Mouse (Mus musculus) lung, postnatal 10 days (tissue): ENCODE data around the gene Cyren.

Experiments
- DNase-seq: peaks from one replicate; pipeline ENCODE4 v3.0.0; 2021

Gene Cyren

DNA sequence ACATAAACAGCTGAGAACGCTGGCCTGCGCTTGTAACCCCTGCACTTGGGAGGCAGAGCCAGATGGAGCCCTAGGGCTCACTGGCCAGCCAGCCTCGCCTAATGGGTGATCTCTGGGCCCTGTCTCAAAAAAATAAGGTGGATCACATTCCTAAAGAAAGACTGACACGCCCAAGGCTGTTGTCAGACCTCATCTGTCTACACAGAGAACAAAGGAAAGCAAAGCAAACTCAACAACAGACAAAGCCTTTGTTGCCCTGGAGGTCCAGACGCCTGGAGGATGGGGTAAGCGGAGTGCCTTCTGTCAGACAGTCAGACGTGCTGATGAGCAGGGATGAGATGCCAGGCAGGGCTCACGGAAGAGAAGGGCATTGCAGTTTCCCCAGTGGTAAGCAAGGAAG is 11.1 kb downstream of the Cyren start:
- DNase-seq = peak; percentile 45

DNA sequence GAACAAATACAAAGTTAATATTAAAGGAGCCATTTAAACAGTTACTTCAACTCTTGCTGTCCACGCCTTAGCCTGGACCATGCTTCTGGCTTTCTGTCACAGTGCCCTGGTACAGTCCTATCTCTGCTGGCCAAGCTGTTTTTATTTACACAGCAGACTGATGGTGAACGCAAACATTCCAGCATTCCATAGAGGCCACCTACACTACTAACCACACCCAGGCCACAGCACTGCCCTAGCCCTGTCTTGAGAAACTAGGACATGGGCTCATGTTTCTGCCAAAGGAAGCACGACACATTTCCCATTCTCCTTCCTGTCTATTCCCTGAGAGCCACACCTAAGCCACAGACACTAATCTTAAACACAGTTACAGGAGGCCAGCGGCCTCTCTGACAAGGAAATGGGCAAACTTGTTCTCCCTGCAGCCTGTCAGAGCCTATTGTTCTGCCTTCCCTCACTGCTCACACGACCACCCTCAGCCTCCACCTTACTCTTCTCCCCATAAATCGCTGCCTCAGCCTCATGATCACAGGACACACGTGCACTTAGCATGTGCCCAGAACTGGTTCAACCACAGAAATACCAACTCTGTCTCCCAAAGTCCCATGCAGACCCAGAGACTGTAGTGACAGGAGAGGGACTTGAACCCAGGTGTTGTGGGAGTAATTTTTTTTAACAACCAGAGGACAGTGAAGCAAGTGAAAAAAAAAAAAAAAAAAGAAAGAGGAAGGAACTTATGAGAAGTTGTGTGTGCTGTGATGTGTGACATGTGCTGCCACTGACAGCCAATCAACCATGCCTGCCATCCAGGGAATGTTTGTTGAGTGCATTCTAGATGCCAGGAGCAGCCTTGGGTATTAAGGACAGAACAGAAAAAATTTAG is 11.9 kb downstream of the Cyren start:
- DNase-seq = peak; percentile 74

DNA sequence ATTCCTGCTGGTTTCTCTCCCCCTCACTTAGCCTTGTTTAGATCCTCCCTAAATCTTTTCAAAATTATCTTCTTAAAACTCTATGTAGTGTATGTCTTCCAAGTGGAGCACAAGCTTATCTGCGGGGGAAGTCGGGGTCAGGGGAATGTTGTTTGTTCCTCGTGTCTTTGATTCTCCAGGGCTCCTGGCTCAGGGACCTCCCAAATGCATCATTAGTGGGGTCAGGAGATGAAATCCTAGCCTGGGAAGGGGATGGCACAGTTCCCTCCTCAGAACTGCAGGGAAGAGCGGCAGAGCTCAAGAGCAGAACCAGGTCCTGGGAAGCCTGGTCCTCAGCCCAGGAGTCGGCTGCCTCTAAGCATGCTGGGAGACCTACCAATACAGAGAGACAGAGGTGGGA is 12.6 kb downstream of the Cyren start:
- no peak for DNase-seq

DNA sequence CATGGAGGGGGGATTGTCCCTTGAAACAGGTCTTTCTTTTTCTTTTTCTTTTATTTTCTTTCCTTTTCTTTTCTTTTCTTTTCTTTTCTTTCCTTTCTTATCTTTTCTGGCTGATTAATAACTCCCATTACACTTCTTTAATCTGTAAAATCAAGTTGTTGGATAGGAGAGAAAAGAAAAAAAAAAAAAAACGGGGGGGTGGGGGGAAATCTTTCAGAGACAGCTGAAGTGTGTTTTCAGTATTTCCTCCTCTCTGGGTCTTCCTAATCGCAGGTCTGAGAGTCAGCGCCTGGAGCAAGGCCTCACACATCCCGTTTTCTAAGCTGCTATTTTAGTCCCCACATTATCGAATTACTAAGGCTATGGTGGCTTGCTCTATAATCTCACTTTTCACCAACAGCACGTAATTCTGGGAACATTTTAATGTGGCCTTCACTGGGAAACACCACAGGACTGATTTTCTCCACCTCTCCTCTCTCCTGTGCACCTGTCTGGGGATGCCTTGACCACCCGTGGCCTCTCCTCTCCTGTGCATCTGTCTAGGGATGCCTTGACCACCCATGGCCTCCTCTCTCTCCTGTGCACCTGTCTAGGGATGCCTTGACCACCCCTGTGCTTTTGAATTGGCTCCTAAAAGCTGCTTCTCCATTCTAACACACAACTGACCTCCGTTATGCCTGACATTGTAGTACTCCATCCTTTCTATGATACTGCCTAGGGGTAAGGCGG is 13.9 kb downstream of the Cyren start:
- DNase-seq = no peak

DNA sequence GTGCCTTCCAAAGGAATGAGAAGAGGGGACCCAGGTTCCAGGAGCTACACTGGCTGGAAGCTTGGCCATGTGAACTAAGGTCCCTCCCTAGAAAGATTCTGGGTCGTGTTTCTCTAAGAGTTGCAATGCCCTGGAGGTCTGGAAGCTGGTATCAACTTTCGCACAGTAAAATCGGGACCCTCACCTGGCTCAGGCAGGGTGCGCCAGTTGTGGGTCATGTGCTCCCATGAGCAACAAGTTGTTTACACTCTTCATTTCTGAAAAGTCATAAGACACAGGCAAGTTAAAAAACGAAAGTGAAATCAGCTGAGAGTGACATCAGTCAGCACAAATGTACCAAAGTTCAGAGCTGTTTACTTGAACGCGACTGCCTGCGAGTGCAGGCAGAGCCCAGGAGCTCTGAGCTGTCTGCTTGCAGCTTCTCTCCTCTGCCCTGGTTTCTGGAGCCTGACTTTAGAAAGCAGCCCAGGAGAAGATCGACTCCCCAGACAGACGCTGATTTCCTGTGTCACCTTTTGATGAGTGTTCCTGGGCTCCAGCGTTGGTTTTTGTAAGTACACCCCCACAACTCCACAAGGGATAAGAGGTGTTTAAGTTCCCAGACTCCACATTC is 15.0 kb downstream of the Cyren start, which contains the start of gene Tmem140:
Gene Tmem140, plus strand, starts transcription at position 356 of the 613 bp plus-strand sequence.
- peak; percentile 67 for DNase-seq

DNA sequence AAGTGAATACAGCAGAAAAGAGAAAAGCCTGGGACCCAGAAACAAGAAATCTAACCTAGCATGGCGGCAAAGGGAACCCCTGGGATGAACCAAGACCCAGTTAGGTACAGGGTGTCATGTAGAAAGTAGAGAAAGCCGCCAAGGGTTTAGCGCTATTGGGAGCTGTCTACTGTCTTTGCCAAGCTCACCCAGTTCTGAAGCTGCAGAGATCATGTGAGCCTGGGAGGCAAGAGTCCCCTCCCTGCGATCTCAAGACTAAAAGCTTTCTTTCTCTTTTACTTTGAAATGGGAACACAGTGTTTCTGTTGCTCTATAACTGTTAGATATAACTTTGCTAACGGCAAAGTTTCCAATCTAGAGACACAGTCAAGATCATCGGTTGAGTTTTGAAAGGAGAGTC is 15.5 kb downstream of the Cyren start:
- DNase-seq = peak; percentile 45

DNA sequence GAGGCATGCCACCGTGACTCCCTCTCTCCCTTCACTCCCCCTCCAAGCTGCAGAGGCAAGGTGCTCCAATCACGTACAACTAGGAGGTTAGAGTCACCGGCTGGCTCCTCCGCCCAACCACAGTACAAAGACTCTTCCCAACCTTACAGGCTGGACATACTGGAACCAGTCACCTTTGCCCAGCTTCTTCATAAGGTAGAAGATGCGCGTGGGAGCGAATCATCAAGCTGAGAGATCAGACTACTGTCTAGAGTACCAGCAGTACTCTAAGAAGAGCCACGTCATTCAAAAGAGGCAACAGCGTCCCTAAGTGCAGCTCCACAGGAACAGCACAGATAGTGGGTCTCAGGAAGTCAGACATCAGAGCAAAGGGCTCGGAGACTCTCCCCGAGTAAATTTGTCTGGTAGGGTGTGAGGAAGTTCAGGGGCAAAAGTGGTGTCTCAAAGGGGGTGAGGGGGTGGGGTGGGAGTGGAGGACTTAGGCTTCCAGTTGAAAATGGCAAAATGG is 16.3 kb downstream of the Cyren start:
- no peak for DNase-seq

DNA sequence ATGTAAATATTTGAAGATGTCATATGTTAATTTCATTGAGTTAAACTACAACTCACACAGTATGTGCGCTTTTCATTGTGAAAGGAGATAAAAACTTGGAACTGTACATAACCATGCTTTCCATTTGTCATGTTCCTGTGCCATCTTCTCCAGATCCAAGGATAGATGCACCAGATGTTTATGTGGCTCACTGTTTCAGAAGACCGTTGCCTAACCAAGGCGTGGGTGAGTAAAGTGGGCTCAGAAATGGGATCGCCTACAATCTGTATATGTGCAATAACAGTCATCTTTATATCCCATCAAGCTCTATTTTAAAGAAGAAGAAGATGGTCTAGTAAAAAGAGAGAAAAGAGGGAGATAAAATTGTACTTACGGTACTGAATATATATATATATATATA is 45.5 kb downstream of the Cyren start:
- DNase-seq = no peak

DNA sequence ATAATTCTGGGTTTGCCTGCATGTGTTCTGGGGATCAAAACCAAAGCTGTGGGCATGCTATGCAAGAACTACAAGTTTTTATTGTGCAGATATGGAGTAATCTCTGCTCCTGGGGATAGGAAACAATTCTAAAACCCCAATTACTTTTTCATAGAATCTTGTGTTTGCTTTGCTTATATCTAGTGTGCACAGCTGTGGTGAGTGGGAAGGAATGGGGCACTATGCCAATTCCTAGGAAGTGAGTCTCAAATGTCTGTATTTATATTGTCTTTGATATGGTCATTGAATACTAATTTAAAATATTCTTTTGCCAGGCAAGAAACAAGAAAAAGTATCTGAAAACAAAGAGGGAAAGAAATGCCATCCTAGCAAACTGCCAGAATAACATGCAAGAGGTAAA is 53.5 kb downstream of the Cyren start:
- no peak for DNase-seq
